Mouse (Mus musculus) frontal cortex, postnatal 10 days (tissue): Measurements from ENCODE around the gene Dph1.

Experiments used
- DNase-seq, 2 experiments: peaks; one replicate each; pipeline ENCODE4 v3.0.0; 2022; ENCODE audit warnings: low spot score in 2 of 2, mixed read lengths in 1 of 2

The Dph1 gene

GRCm38 (mm10) chr11:75134485-75135068 is 56.5 kb downstream of the Dph1 start:
- no peak for DNase-seq

DNA sequence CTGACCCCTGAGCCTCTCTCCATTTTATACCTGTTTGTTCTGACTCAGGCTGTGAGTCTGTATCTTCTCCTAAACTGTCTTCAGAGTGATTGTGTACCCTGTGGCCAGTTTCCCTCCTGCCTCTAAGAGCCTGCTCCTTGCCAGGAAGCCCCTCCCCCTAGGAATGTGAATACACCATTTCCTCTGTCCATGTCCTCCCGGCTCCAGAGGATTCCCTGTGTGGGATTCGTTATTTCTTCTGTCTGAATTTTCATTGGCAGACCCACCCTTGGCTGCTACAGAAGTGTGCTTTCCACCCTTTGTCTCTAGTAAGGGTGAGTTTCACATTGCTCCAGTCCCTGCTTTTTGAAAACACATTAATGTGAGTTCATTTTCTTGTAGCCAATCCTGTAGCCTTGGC is 57.1 kb downstream of the Dph1 start:
- DNase-seq: no peak

DNA sequence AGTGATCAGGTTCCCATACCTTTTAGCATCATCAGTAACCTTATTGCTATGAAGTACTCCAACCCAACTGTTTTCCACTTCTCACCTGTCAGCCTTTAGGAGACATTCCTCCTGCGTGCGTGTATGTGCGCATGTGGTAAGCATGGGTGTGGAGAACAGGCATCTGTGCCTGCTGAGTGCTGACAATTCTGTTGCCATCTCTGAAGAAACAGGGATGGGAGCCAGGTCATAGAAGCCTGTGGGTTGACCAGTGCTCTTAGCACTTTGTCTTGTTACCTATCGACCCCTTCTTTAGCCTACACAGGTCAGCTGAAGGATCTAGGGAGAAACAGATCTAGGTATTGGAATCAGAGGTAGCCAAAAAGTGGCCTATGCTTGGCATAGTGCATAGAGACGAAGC is 57.6 kb downstream of the Dph1 start:
- DNase-seq: no peak

DNA sequence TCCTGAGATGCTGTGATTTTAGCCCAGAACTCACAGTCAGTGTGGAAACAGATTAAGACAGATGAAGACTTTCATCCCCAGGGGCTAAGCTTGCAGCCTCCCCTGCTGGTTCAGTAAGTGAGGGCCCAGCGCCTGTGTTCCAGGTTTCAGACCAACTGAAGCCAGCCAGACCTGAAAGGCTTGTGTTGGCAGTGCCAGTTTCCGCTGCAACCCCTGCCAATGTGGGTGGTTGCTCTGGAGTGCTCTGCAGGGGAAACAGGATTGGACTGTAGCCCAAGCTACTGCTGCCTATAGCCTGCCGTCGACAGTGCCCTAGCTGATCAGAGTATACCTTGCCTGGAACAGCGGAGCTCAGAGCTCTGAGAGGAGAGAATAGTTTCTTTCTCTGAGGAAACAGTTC is 58.8 kb downstream of the Dph1 start:
- DNase-seq: peak; percentile 38 to 53

DNA sequence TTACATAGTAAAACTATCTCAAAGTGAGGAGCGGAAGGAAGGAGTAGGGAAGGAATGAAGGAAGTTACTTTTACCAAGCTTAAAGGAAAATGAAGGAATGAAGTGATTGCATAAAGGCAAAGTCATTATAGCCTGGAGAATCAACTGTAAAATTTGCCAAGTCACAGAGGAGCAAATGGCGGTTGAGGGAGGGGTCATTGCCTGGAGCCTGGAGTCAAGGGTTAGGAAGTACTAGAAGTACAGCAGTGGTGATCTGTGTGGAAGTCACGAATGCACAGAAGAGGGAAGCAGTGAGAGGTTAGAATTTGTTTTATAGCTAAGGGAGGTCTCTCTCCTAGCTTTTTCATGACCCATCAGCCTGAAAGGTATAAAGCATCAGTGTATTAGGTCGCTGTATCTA is 59.7 kb downstream of the Dph1 start:
- DNase-seq: no peak

- no peak for DNase-seq
These were observed 61.6 kb downstream of the Dph1 start for GRCm38 (mm10) chr11:75129481-75129880.
